Mouse (Mus musculus) embryonic facial prominence, embryonic 11.5 days (tissue): ENCODE measurements at regions not wholly inside any gene's neighbourhood (a gene's known extent, or its start where the extent isn't known, plus 50 kb on each side); places are given as distances from the start of the nearest gene placed in this dataset.
A peak's percentile ranks its signal among the peaks of the same experiment; 100 is the strongest.

Source experiments
- ATAC-seq: fragments of 200-750 bp; cut with Nextera tagmentation; replicated peaks from 2 replicates; pipeline ENCODE4 v1.8.0; 2017; ENCODE audit warnings: low read depth; ENCODE audit not compliant: insufficient number of reproducible peaks, low FRiP score, low TSS enrichment
- DNase-seq: peaks from one replicate; pipeline ENCODE4 v3.0.0-alpha.2; 2015; ENCODE audit warnings: low spot score
- H3K27ac ChIP-seq: fragments of 300-500 bp; sonication (generic); replicated peaks from 2 replicates; pipeline ENCODE4 v1.5.1; 2014; ENCODE audit warnings: mild to moderate bottlenecking, low read depth, low read length, control low read depth
- H3K27me3 ChIP-seq: fragments of 300-500 bp; sonication (generic); 2 replicates; pipeline ENCODE4 v1.6.1; 2014; ENCODE audit warnings: mild to moderate bottlenecking, low read length, moderate library complexity, mixed read lengths; ENCODE audit not compliant: control insufficient read depth, insufficient read depth
- H3K36me3 ChIP-seq: fragments of 300-500 bp; sonication (generic); replicated peaks from 2 replicates; pipeline ENCODE4 v1.6.1; 2014; ENCODE audit warnings: low read depth, mild to moderate bottlenecking, low read length, moderate library complexity, mixed read lengths; ENCODE audit not compliant: control insufficient read depth, insufficient read depth
- H3K4me1 ChIP-seq: fragments of 300-500 bp; sonication (generic); 2 replicates; pipeline ENCODE4 v1.6.1; 2014; ENCODE audit warnings: low read length, mixed read lengths; ENCODE audit not compliant: control insufficient read depth, insufficient read depth
- H3K4me2 ChIP-seq: fragments of 300-500 bp; sonication (generic); 2 replicates; pipeline ENCODE4 v1.6.1; 2014; ENCODE audit warnings: low read depth, mild to moderate bottlenecking, control low read depth, low read length, moderate library complexity
- H3K4me3 ChIP-seq: fragments of 300-500 bp; sonication (generic); 2 replicates; pipeline ENCODE4 v1.5.1; 2014; ENCODE audit warnings: low read depth, low read length, control low read depth
- H3K9ac ChIP-seq: fragments of 300-500 bp; sonication (generic); replicated peaks from 2 replicates; pipeline ENCODE4 v1.6.1; 2014; ENCODE audit warnings: mild to moderate bottlenecking, control low read depth, low read length
- H3K9me3 ChIP-seq: fragments of 300-500 bp; sonication (generic); replicated peaks from 2 replicates; pipeline ENCODE4 v1.6.1; 2016; ENCODE audit warnings: mild to moderate bottlenecking, low read length, inconsistent platforms, mixed read lengths; ENCODE audit not compliant: control insufficient read depth
- WGBS: fragments of 180-500 bp; shearing (Covaris S2); extraction: QIAGEN DNeasy Blood & Tissue Kit; methylation state at CpG from one replicate; pipeline ENCODE4 v1.1.7; 2014; 5-methylcytosine and 5-hydroxymethylcytosine counted together

DNA sequence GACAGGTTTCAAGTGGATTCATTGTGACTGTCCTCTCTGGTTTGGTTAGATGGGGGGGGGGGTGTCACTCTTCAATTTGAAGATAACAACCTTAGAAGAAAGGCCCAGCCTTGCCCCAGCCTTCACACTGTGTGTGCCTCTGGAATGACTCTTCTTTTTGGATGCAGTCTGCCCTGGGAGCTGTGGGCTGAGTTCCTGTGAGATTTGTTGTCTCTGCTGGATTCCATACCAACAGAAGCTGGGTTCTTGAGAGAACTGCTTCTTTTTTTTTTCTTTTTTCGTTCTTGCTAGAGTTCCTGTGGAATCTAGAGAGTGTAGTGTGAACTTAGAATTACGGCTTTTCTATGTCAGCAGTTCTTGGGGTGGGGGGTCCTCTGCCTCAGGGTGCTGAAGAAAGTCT, 200.9 kb downstream of the Enc1 start:
- Histone ChIP-seq H3K9ac (no peak overlapping the region), H3K4me1 (peaks cover 3% of the 10 kb centered on the region), H3K27ac (no peak overlapping the region), H3K9me3 (no peaks in the 10 kb centered on the region), H3K27me3 (no peaks in the 10 kb centered on the region; the same call in 1 of the 2 replicates), H3K36me3 (no peaks in the 10 kb centered on the region), H3K4me3 (no peak overlapping the region), H3K4me2 (no peak overlapping the region)
- DNase-seq (no peak), ATAC-seq (no peak)
- 27% methylated on average over 2 of the region's 2 CpGs for WGBS

GRCm38 (mm10) chr13:97439216-97439979, 198.5 kb downstream of the Enc1 start:
- H3K4me3 ChIP-seq: no peak overlapping the region
- H3K36me3 ChIP-seq: no peaks in the 10 kb centered on the region
- H3K27ac ChIP-seq: peak overlapping the region; percentile 52; the same call in 1 of the 2 replicates
- DNase-seq (peak; percentile 46), ATAC-seq (no peak)
- WGBS: 16% methylated on average over 16 of the region's 16 CpGs
- H3K4me2 ChIP-seq: no peak overlapping the region; the same call in 1 of the 2 replicates
- H3K4me1 ChIP-seq: peaks cover 5% of the 10 kb centered on the region
- H3K9me3 ChIP-seq: no peaks in the 10 kb centered on the region
- H3K27me3 ChIP-seq: no peaks in the 10 kb centered on the region; the same call in 1 of the 2 replicates
- H3K9ac ChIP-seq: no peak overlapping the region

DNA sequence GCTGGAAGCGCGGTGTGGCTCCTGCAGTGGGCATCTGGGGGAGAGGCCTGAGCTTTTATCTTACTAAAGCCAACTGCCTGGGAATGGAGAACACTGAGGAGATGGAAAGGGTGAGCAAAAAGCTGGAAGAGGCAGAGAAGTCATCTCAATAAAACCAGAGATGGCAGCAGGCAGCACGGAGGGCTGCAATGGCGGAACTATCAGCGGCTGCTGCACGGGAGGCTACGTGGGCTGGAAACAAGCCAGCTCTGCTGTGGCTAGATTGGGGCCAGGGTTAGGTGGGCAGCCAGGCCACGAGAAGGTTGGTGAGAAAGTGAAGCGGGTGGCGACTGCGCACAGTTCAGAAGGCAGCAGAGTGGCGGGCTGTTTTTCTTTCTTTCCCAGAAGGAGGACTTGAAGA, 197.8 kb downstream of the Enc1 start:
- Histone ChIP-seq H3K27ac (0 out of 2 replicates have a peak overlapping the region, but pooled peaks have one; percentile 10), H3K27me3 (no peaks in the 10 kb centered on the region; the same call in 1 of the 2 replicates), H3K9ac (no peak overlapping the region), H3K4me2 (no peak overlapping the region), H3K4me3 (no peak overlapping the region), H3K9me3 (no peaks in the 10 kb centered on the region), H3K36me3 (no peaks in the 10 kb centered on the region), H3K4me1 (peaks cover 5% of the 10 kb centered on the region)
- 52% methylated on average over 12 of the region's 12 CpGs for WGBS
- no peak for DNase-seq
- ATAC-seq: no peak

- Histone ChIP-seq H3K4me3 (no peak overlapping the region), H3K27me3 (no peaks in the 10 kb centered on the region; the same call in 1 of the 2 replicates), H3K27ac (no peak overlapping the region), H3K9ac (no peak overlapping the region), H3K36me3 (no peaks in the 10 kb centered on the region), H3K4me1 (peaks cover 5% of the 10 kb centered on the region), H3K4me2 (no peak overlapping the region), H3K9me3 (no peaks in the 10 kb centered on the region)
- ATAC-seq (no peak), DNase-seq (no peak)
- WGBS: 95% methylated on average over 3 of the region's 3 CpGs
Measured at GRCm38 (mm10) chr13:97438277-97438676, 197.4 kb downstream of the Enc1 start.

DNA sequence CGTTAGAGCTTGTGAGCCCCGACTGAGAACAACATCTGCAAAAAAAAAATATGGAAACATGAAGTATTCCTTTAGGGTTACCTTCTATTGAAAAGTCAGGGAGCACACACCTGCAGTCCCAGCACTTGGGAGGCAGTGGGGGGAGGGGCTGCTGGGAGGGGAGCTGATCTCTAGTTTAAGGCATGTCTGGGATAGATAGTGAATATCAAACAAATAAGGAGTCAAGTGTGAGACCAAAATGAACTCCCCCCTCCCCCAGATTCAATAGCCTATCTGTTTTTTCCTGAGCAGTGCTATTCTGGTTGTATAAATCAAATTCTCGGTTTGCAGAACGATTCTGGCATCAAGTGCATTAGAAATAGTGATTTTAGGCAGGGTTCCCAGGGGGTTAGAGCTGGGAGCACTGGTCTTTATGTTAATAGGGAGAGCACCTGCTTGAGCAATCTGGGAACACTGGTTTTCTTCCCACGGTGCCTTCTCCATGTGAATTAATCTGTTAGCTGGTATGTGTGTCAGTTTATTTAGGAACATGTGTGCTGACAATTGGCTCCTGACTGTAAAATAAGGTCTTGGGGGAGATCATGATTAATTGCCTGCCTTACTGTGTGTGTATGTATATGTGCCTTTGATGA, 195.9 kb downstream of the Enc1 start:
- 30% methylated on average over 5 of the region's 5 CpGs for WGBS
- Histone ChIP-seq H3K4me1 (peaks cover 2% of the 10 kb centered on the region; the same call in 1 of the 2 replicates), H3K36me3 (no peaks in the 10 kb centered on the region), H3K4me2 (no peak overlapping the region), H3K27ac (no peak overlapping the region), H3K27me3 (no peaks in the 10 kb centered on the region; the same call in 1 of the 2 replicates), H3K9ac (no peak overlapping the region), H3K9me3 (no peaks in the 10 kb centered on the region), H3K4me3 (no peak overlapping the region)
- DNase-seq (no peak), ATAC-seq (no peak)

DNA sequence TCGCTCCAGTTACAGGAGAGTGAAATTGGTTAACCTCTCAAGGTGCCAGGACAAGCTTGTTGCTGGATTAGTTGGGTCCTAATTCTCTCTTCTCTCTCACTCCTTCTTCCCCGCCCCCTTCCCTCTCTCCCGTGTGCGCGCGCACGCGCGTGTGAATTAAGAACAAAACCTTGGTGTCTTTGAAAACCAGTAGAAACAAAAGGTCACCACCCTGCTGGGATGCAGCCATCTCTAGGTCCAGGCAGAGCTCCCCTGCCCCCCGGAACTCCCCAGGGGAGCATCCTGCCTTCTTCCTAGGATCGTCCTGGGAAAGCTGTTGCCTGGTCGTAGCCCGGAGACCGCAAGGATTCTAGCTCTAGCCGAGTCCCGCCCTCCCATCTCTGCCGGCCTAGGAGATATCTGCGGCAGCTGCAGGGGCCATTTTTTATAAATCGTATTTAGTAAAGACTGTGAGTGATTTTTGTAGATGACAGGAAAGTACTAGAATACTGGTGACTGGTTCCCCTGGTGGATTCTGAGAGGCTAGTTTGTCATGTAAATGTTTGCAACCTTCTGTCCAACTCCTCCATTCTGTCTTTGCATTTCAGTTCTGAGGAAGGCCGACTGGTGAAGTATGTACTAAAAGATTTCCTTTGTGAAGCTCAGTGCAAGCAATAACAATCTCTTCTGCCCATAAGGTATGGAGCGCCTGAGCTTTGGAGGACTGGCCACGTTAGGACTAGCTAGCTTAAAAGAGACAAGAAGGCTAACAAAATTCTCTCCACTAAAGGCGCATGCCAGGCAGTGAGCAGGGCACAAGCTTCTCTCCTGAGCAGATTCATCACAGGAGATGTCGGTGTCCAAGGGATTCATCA, 195.2 kb downstream of the Enc1 start:
- ATAC-seq: 0 out of 2 replicates have a peak, but pooled peaks have one; percentile 48

GRCm38 (mm10) chr13:97434961-97435864, 194.3 kb downstream of the Enc1 start:
- Histone ChIP-seq H3K27me3 (no peaks in the 10 kb centered on the region; the same call in 1 of the 2 replicates), H3K9ac (peak overlapping the region; percentile 69), H3K36me3 (no peaks in the 10 kb centered on the region), H3K4me1 (0 out of 2 replicates have a peak, but pooled peaks cover 2% of the 10 kb centered on the region), H3K4me3 (peak overlapping the region; percentile 35), H3K9me3 (no peaks in the 10 kb centered on the region), H3K4me2 (peak overlapping the region; percentile 75), H3K27ac (peak overlapping the region; percentile 72)
- under 1% methylated on average over 20 of the region's 20 CpGs for WGBS
- peak; percentile 68; the same call in 1 of the 2 replicates for ATAC-seq
- DNase-seq: peak; percentile 56

More for the DNA sequence above, 195.2 kb downstream of the Enc1 start:
- H3K27ac ChIP-seq: peak overlapping the region; percentile 72
- peak overlapping the region; percentile 75 for H3K4me2 ChIP-seq
- no peaks in the 10 kb centered on the region for H3K36me3 ChIP-seq
- H3K9me3 ChIP-seq: no peaks in the 10 kb centered on the region
- peaks cover 2% of the 10 kb centered on the region; the same call in 1 of the 2 replicates for H3K4me1 ChIP-seq
- 5% methylated on average over 24 of the region's 24 CpGs for WGBS
- DNase-seq: peak; percentile 84
- H3K27me3 ChIP-seq: no peaks in the 10 kb centered on the region; the same call in 1 of the 2 replicates
- peak overlapping the region; percentile 69 for H3K9ac ChIP-seq
- H3K4me3 ChIP-seq: peak overlapping the region; percentile 35
